Mouse (Mus musculus) ES-E14 (cell line): ENCODE results near the gene Nell1. TPM values are rescaled to one million over a fixed set of nuclear protein-coding genes. Genes with fewer than 3 reads are reported as not detected.

ENCODE experiments used
- DNase-seq: peaks from one replicate; pipeline ENCODE4 v3.0.0-alpha.2; 2013; ENCODE audit warnings: low read depth, low spot score
- H3K27ac ChIP-seq: 2 replicates; pipeline ENCODE4 v1.5.1; 2012; ENCODE audit warnings: low read depth, mild to moderate bottlenecking, low read length, moderate library complexity, mixed read lengths; ENCODE audit not compliant: poor library complexity, insufficient read depth, severe bottlenecking
- H3K36me3 ChIP-seq: 2 replicates; pipeline ENCODE4 v1.6.1; 2012; ENCODE audit warnings: mild to moderate bottlenecking, low read length, moderate library complexity, mixed read lengths; ENCODE audit not compliant: control insufficient read depth, poor library complexity, insufficient read depth, severe bottlenecking
- H3K4me1 ChIP-seq, 2 experiments: fragments of 150-350 bp in 1 of 2; sonication (generic) in 1 of 2; 2 replicates each; pipeline ENCODE4 v1.6.1; 2012; ENCODE audit warnings: low read length in 2 of 2, mild to moderate bottlenecking in 1 of 2, mixed read lengths in 1 of 2; ENCODE audit not compliant: control insufficient read depth in 2 of 2, insufficient read depth in 2 of 2, poor library complexity in 1 of 2
- H3K4me3 ChIP-seq, 2 experiments: fragments of 150-350 bp in 1 of 2; sonication (generic) in 1 of 2; 2 replicates each; pipeline ENCODE4 v1.5.1; 2012; ENCODE audit warnings: low read length in 2 of 2, low read depth in 1 of 2, mild to moderate bottlenecking in 1 of 2, mixed read lengths in 1 of 2; ENCODE audit not compliant: insufficient read depth in 1 of 2, poor library complexity in 1 of 2, severe bottlenecking in 1 of 2
- H3K9ac ChIP-seq: 2 replicates; pipeline ENCODE4 v1.6.1; 2012; ENCODE audit warnings: low read depth, mild to moderate bottlenecking, low read length, mixed read lengths; ENCODE audit not compliant: poor library complexity, insufficient read depth, severe bottlenecking
- H3K9me3 ChIP-seq: fragments of 150-350 bp; sonication (generic); 2 replicates; pipeline ENCODE4 v1.6.1; 2012; ENCODE audit warnings: low read depth, mild to moderate bottlenecking, low read length; ENCODE audit not compliant: control insufficient read depth, insufficient read depth
- CHD2 ChIP-seq: IDR thresholded peaks from 2 replicates; pipeline ENCODE4 v1.6.1; 2014; ENCODE audit warnings: mild to moderate bottlenecking, low read depth, low read length, inconsistent platforms
- HCFC1 ChIP-seq: IDR thresholded peaks from 2 replicates; pipeline ENCODE4 v1.6.1; 2012; ENCODE audit warnings: low read length, inconsistent platforms, borderline replicate concordance; ENCODE audit not compliant: insufficient read depth
- MAFK ChIP-seq: IDR thresholded peaks from 2 replicates; pipeline ENCODE4 v1.6.1; 2014; ENCODE audit warnings: mild to moderate bottlenecking, low read depth, low read length, inconsistent platforms; ENCODE audit not compliant: insufficient read depth
- ZC3H11A ChIP-seq: IDR thresholded peaks from 2 replicates; pipeline ENCODE4 v1.6.1; 2012; ENCODE audit warnings: low read depth, mild to moderate bottlenecking, inconsistent platforms, low read length, borderline replicate concordance
- ZNF384 ChIP-seq: IDR thresholded peaks from 2 replicates; pipeline ENCODE4 v1.6.1; 2012; ENCODE audit warnings: low read depth, low read length, inconsistent platforms
- in situ Hi-C, 2 experiments: fragments of 600-800 bp; cut with MboI; formaldehyde crosslinking; loops; one replicate each; pipeline ENCODE4 v1.15.1; 2025; ENCODE audit warnings: low sequenced_read_pairs in 2 of 2, inconsistent platforms in 1 of 2; ENCODE audit not compliant: unreplicated experiment in 2 of 2
- total RNA-seq: library from RNA; depleted of rRNA; stranded (reverse); fragments of 300-350 nt; gene quantifications from 2 replicates; pipeline ENCODE4 v1.2.3, GENCODE M21; 2012

Gene Nell1
- total RNA-seq, 1 experiment = 1.8 TPM

- Histone ChIP-seq H3K4me1 (no peaks in the 10 kb centered on the region), H3K9me3 (no peaks in the 10 kb centered on the region), H3K9ac (no peak overlapping the region), H3K27ac (no peak overlapping the region), H3K36me3 (no peaks in the 10 kb centered on the region), H3K4me3 (no peak overlapping the region)
- in situ Hi-C loops = loop anchor here in 1 of 2 experiments (25.0 kb wide), 1 partner anchor 93 kb away; no protein-coding TSS in a partner anchor
- no peak for DNase-seq
- TF ChIP-seq CHD2 (no peak), MAFK (no peak), ZC3H11A (no peak), ZNF384 (no peak), HCFC1 (no peak)
These were observed 230.6 kb downstream of the Nell1 start for GRCm38 (mm10) chr7:50205268-50205667.

DNA sequence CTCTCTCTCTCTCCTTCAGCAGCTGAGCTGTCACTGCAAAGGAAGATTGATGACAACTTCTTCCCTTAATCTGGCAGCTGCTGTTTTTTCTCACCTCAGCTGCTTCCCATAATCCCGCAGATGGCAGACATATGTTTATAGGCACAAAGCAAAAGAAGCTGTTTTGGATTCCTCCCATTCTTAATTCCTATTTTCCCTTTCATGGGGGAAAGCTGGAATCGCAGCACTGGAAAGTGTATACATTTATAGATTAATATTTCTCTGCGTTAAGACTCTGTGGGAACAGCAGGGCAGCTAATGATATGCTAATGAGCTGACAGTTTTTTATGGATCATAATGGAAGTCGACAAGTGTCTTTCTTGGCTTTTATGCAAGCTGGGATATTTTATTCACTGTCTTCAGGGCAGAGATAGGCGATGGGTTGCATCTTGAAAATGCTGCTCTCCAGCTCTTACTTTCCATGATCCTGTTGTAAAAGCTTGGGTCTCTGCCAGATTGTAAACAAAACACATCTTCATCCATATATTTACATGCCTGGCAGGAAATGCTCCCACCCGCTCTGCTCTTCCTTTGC lies 236.1 kb downstream of the Nell1 start:
- H3K4me3 ChIP-seq = no peak overlapping the region
- H3K9ac ChIP-seq = no peak overlapping the region
- DNase-seq = no peak
- no peak overlapping the region for H3K27ac ChIP-seq
- in situ Hi-C loops = loop anchor here in 1 of 2 experiments (25.0 kb wide), 1 partner anchor 98 kb away; no protein-coding TSS in a partner anchor
- TF ChIP-seq CHD2 = no peak
- TF ChIP-seq HCFC1 = no peak
- no peak for TF ChIP-seq ZC3H11A
- no peak for TF ChIP-seq MAFK
- no peak for TF ChIP-seq ZNF384
- H3K9me3 ChIP-seq = no peaks in the 10 kb centered on the region
- H3K4me1 ChIP-seq = no peaks in the 10 kb centered on the region
- H3K36me3 ChIP-seq = no peaks in the 10 kb centered on the region

GRCm38 (mm10) chr7:50221849-50222248 lies 247.2 kb downstream of the Nell1 start:
- in situ Hi-C loops = loop anchor here in 1 of 2 experiments (25.0 kb wide), 1 partner anchor 110 kb away; no protein-coding TSS in a partner anchor
- Histone ChIP-seq H3K4me3 (no peak overlapping the region), H3K9me3 (no peaks in the 10 kb centered on the region), H3K9ac (no peak overlapping the region), H3K36me3 (no peaks in the 10 kb centered on the region), H3K27ac (no peak overlapping the region), H3K4me1 (no peaks in the 10 kb centered on the region)
- no peak for DNase-seq
- no peak for TF ChIP-seq CHD2
- no peak for TF ChIP-seq MAFK
- TF ChIP-seq ZNF384 = no peak
- TF ChIP-seq HCFC1 = no peak
- no peak for TF ChIP-seq ZC3H11A

DNA sequence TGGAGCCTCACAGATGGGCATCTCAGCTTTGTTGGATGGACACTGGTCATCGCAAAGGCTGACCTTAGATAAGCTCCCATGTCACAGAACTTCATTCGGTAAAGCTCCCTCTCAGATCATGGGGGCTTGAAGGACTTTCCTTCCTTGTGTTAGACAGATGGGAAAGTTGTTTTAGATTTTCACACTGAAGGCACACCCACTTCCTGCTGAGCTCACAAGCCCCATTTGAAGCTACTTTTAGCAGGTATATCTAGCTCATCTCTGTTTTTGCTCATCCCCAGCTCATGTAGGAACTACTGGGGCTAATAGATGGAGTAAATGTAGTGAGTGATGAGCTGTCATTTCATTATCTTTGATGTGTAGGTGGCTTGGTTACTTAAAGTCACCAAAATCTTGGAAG lies 252.0 kb downstream of the Nell1 start:
- in situ Hi-C loops = no loop called here
- H3K27ac ChIP-seq = no peak overlapping the region

More for the DNA sequence above, 252.0 kb downstream of the Nell1 start:
- TF ChIP-seq MAFK (no peak), CHD2 (no peak), ZC3H11A (no peak), HCFC1 (no peak)
- Histone ChIP-seq H3K4me3 (no peak overlapping the region), H3K4me1 (no peaks in the 10 kb centered on the region), H3K36me3 (no peaks in the 10 kb centered on the region), H3K9ac (no peak overlapping the region), H3K9me3 (no peaks in the 10 kb centered on the region)
- no peak for DNase-seq
